Mouse (Mus musculus) heart, embryonic 15.5 days (tissue): ENCODE results near the gene Cops2. TPM values are rescaled to one million over a fixed set of nuclear protein-coding genes. Genes with fewer than 3 reads are reported as not detected.

Source experiments
- ATAC-seq: fragments of 200-750 bp; cut with Nextera tagmentation; replicated peaks from 2 replicates; pipeline ENCODE4 v1.8.0; 2017; ENCODE audit warnings: low read depth, moderate TSS enrichment; ENCODE audit not compliant: insufficient number of reproducible peaks, insufficient read depth, low FRiP score
- H3K27ac ChIP-seq: fragments of 300-500 bp; sonication (generic); 2 replicates; pipeline ENCODE4 v1.5.1; 2015; ENCODE audit warnings: mild to moderate bottlenecking, inconsistent platforms
- H3K27me3 ChIP-seq: fragments of 300-500 bp; sonication (generic); 2 replicates; pipeline ENCODE4 v1.6.1; 2015; ENCODE audit warnings: inconsistent platforms
- H3K36me3 ChIP-seq: fragments of 300-500 bp; sonication (generic); 2 replicates; pipeline ENCODE4 v1.6.1; 2015; ENCODE audit warnings: mild to moderate bottlenecking, inconsistent platforms
- H3K4me1 ChIP-seq: fragments of 300-500 bp; sonication (generic); replicated peaks from 2 replicates; pipeline ENCODE4 v1.6.1; 2015; ENCODE audit warnings: inconsistent platforms
- H3K4me2 ChIP-seq: fragments of 300-500 bp; sonication (generic); 2 replicates; pipeline ENCODE4 v1.6.1; 2015; ENCODE audit warnings: inconsistent platforms, mild to moderate bottlenecking, moderate library complexity
- H3K4me3 ChIP-seq: fragments of 300-500 bp; sonication (generic); 2 replicates; pipeline ENCODE4 v1.5.1; 2015; ENCODE audit warnings: mild to moderate bottlenecking, inconsistent platforms
- H3K9ac ChIP-seq: fragments of 300-500 bp; sonication (generic); 2 replicates; pipeline ENCODE4 v1.6.1; 2015; ENCODE audit warnings: mild to moderate bottlenecking, inconsistent platforms
- H3K9me3 ChIP-seq: fragments of 300-500 bp; sonication (generic); replicated peaks from 2 replicates; pipeline ENCODE4 v1.6.1; 2016; ENCODE audit warnings: inconsistent platforms
- WGBS: fragments of 180-500 bp; shearing (Covaris S2); methylation state at CpG from one replicate; pipeline ENCODE4 v1.1.7; 2015; ENCODE audit warnings: mixed read lengths; 5-methylcytosine and 5-hydroxymethylcytosine counted together
- polyA plus RNA-seq: library from polyadenylated mRNA; unstranded; fragments of >200 nt; fragmentation: Nextera tagmentation; extraction: Ambion mirVana; gene quantifications from 2 replicates; pipeline ENCODE4 v1.2.1, GENCODE M21; 2015

Gene Cops2
- polyA plus RNA-seq, 1 experiment from 2014 or later: 57.0 TPM

- ATAC-seq: no peak
- Histone ChIP-seq H3K4me3 (peak overlapping the region; percentile 100), H3K9ac (no peak overlapping the region; the same call in 1 of the 2 replicates), H3K4me1 (peaks cover 17% of the 10 kb centered on the region), H3K4me2 (peak overlapping the region; percentile 74), H3K27me3 (no peaks in the 10 kb centered on the region), H3K27ac (no peak overlapping the region), H3K36me3 (no peaks in the 10 kb centered on the region), H3K9me3 (no peaks in the 10 kb centered on the region)
- WGBS: 60% methylated on average over 2 of the region's 2 CpGs
Measured at GRCm38 (mm10) chr2:125781006-125781405, 77.9 kb downstream of the Cops2 start.

Other genes starting within 250 kb of the Cops2 start
- 3.1 and 4.3 TPM in 2 replicates for gene Cep152, start 234.0 kb downstream of the Cops2 start, polyA plus RNA-seq
- 119 and 128 TPM in 2 replicates for gene Eid1, start 186.0 kb downstream of the Cops2 start, polyA plus RNA-seq
- gene Shc4, start 135.0 kb downstream of the Cops2 start, polyA plus RNA-seq: 1.0 and 1.5 TPM in 2 replicates
- gene Secisbp2l, start 76.3 kb downstream of the Cops2 start, polyA plus RNA-seq: 11.3 and 12.8 TPM in 2 replicates
- 26.8 and 32.0 TPM in 2 replicates for gene Galk2, start within 50 bp of the Cops2 start, polyA plus RNA-seq
- gene Fgf7, start 175.5 kb upstream of the Cops2 start, polyA plus RNA-seq: 1.2 and 2.4 TPM in 2 replicates